7 mouse cellular contexts compared by ENCODE assay signal in the genomic region with DNA sequence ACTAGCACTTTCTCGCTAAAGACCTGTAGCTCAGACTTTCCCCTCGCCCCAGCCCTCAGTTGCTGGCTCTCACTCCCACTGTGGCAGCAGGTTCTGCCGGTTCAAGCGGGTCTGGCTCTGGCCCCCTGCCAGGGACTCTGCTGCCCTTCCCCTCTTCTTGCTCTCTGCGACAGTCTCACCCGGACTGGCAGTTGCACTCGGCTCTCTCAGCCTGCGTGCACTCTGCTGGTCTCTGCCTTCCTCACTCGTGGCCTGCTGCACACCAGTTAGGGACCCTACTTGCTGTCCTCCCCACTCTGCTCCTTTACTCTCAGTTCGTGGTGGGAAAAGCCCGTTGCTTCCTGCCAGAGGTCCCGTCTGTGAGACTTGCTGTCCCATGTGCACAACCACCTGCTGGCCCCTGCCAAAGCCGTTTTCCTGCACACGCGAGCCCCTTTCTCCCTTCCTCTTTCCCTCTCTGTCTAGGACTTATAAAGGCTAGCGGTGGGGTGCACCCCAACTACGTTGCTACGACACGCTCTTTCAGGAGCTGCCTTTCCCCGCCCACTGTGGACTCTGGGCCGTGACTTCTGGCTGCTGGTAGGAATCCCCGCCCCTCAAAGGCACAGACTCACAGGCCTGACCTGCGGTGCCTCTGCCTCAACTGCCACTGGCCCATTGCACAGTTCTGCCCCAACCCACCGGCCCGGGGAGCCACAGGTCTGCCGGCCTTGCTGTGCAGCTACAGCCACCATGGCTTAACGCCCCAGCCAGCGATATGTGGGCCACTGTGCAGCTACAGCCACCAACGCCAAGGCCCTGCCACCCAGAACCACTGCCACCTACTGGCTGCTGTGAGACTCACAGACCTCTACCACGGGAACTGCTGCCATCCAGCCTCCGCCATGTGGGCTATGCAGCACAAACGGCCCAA. TPM values are rescaled to one million over a fixed set of nuclear protein-coding genes. Genes with fewer than 3 reads are reported as not detected.
A peak's percentile ranks its signal among the peaks of the same experiment; 100 is the strongest.
DNase-seq lines count a peak whose midpoint lies in the region; ATAC-seq and TF ChIP-seq lines count a peak whose summit lies in the region.

No protein-coding gene starts in this region.

- WGBS in embryonic facial prominence, embryonic 13.5 days, result under 1% methylated on average over 32 of the region's 32 CpGs
- 1% methylated on average over 32 of the region's 32 CpGs for WGBS in kidney, adult 2 months
- 1% methylated on average over 32 of the region's 32 CpGs for WGBS in limb, embryonic 11.5 days
- under 1% methylated on average over 32 of the region's 32 CpGs for WGBS in midbrain, embryonic 13.5 days
- under 1% methylated on average over 32 of the region's 32 CpGs for WGBS in small intestine, adult 2 months

- peak; percentile 77 for TF ChIP-seq POLR2A in kidney, adult 2 months (IDR thresholded peaks at IDR 0.05; ENCODE audit: low read depth, low read length)
- TF ChIP-seq POLR2A in small intestine, adult 2 months (IDR thresholded peaks at IDR 0.05; ENCODE audit: low read depth, low read length), result no peak

- H3K27ac ChIP-seq in embryonic facial prominence, embryonic 13.5 days, result peak overlapping the region; percentile 74
- H3K27ac ChIP-seq in kidney, adult 2 months (ENCODE audit: insufficient read depth, low read depth, low read length), result peak overlapping the region; percentile 98
- 0 out of 2 replicates have a peak overlapping the region, but pooled peaks have one; percentile 45 for H3K27ac ChIP-seq in limb, embryonic 11.5 days (replicated peaks; ENCODE audit: low read depth, low read length)
- H3K27ac ChIP-seq in midbrain, embryonic 13.5 days, result no peak overlapping the region
- peak overlapping the region; percentile 66 for H3K27ac ChIP-seq in small intestine, adult 2 months (ENCODE audit: insufficient read depth, low read depth, low read length)

- peaks cover 9% of the 10 kb centered on the region for H3K36me3 ChIP-seq in embryonic facial prominence, embryonic 13.5 days
- H3K36me3 ChIP-seq in kidney, adult 2 months (ENCODE audit: control insufficient read depth, insufficient read depth, low read length), result no peaks in the 10 kb centered on the region
- no peaks in the 10 kb centered on the region for H3K36me3 ChIP-seq in limb, embryonic 11.5 days (ENCODE audit: control insufficient read depth, insufficient read depth, low read length)
- H3K36me3 ChIP-seq in midbrain, embryonic 13.5 days, result 0 out of 2 replicates have a peak, but pooled peaks cover 4% of the 10 kb centered on the region
- H3K36me3 ChIP-seq in small intestine, adult 2 months (ENCODE audit: control insufficient read depth, insufficient read depth, low read length), result peaks cover 7% of the 10 kb centered on the region

- DNase-seq in adrenal gland, postnatal 36 days, result peak; percentile 88 to 91
- DNase-seq in heart, adult 18-20 months, result peak; percentile 89 to 93
- peak; percentile 97 for DNase-seq in kidney, adult 2 months
- DNase-seq in limb, embryonic 11.5 days (ENCODE audit: low spot score), result peak; percentile 93

- no peaks in the 10 kb centered on the region for H3K27me3 ChIP-seq in embryonic facial prominence, embryonic 13.5 days
- H3K27me3 ChIP-seq in kidney, adult 2 months (replicated peaks; ENCODE audit: control insufficient read depth, insufficient read depth, low read length), result no peaks in the 10 kb centered on the region
- no peaks in the 10 kb centered on the region for H3K27me3 ChIP-seq in limb, embryonic 11.5 days (ENCODE audit: control insufficient read depth, insufficient read depth, low read length)
- no peaks in the 10 kb centered on the region for H3K27me3 ChIP-seq in midbrain, embryonic 13.5 days
- H3K27me3 ChIP-seq in small intestine, adult 2 months (ENCODE audit: control insufficient read depth, insufficient read depth, low read length), result no peaks in the 10 kb centered on the region

- H3K9me3 ChIP-seq in embryonic facial prominence, embryonic 13.5 days, result no peaks in the 10 kb centered on the region
- H3K9me3 ChIP-seq in limb, embryonic 11.5 days (ENCODE audit: control insufficient read depth, low read length), result no peaks in the 10 kb centered on the region
- H3K9me3 ChIP-seq in midbrain, embryonic 13.5 days, result no peaks in the 10 kb centered on the region

- peak overlapping the region; percentile 75 for H3K9ac ChIP-seq in embryonic facial prominence, embryonic 13.5 days
- peak overlapping the region; percentile 53 for H3K9ac ChIP-seq in limb, embryonic 11.5 days (ENCODE audit: low read length)
- H3K9ac ChIP-seq in midbrain, embryonic 13.5 days (replicated peaks), result peak overlapping the region; percentile 54

- TF ChIP-seq CTCF in kidney, adult 2 months (conservative IDR thresholded peaks at IDR 0.05; ENCODE audit: insufficient read depth, insufficient read length, low read depth, low read length), result peak; percentile 92
- peak; percentile 95 for TF ChIP-seq CTCF in small intestine, adult 2 months (IDR thresholded peaks at IDR 0.05; ENCODE audit: extremely low read depth, insufficient read length, insufficient replicate concordance, low read depth, low read length)

- ATAC-seq in embryonic facial prominence, embryonic 13.5 days (ENCODE audit: insufficient number of reproducible peaks, insufficient read depth, low FRiP score, low TSS enrichment, low read depth), result peak; percentile 89
- ATAC-seq in limb, embryonic 11.5 days (ENCODE audit: insufficient number of reproducible peaks, low FRiP score, low TSS enrichment, low read depth), result peak; percentile 91
- ATAC-seq in midbrain, embryonic 13.5 days, result peak; percentile 96

- H3K4me2 ChIP-seq in embryonic facial prominence, embryonic 13.5 days, result peak overlapping the region; percentile 90
- H3K4me2 ChIP-seq in limb, embryonic 11.5 days (ENCODE audit: low read depth, severe bottlenecking), result peak overlapping the region; percentile 81
- peak overlapping the region; percentile 79 for H3K4me2 ChIP-seq in midbrain, embryonic 13.5 days (replicated peaks)

- peaks cover 9% of the 10 kb centered on the region for H3K4me1 ChIP-seq in embryonic facial prominence, embryonic 13.5 days
- H3K4me1 ChIP-seq in kidney, adult 2 months (ENCODE audit: control insufficient read depth, insufficient read depth, low read length), result peaks cover 12% of the 10 kb centered on the region
- peaks cover 5% of the 10 kb centered on the region; the same call in 1 of the 2 replicates for H3K4me1 ChIP-seq in limb, embryonic 11.5 days (ENCODE audit: control insufficient read depth, insufficient read depth, low read length)
- H3K4me1 ChIP-seq in midbrain, embryonic 13.5 days (replicated peaks), result peaks cover 11% of the 10 kb centered on the region
- H3K4me1 ChIP-seq in small intestine, adult 2 months (ENCODE audit: control insufficient read depth, insufficient read depth, insufficient read length, low read length), result no peaks in the 10 kb centered on the region

- H3K4me3 ChIP-seq in embryonic facial prominence, embryonic 13.5 days, result peak overlapping the region; percentile 56
- peak overlapping the region; percentile 68 for H3K4me3 ChIP-seq in kidney, adult 2 months (ENCODE audit: insufficient read depth, low read depth, low read length)
- H3K4me3 ChIP-seq in limb, embryonic 11.5 days (ENCODE audit: low read depth, low read length), result peak overlapping the region; percentile 42
- H3K4me3 ChIP-seq in midbrain, embryonic 13.5 days (replicated peaks), result peak overlapping the region; percentile 44
- peak overlapping the region; percentile 75 for H3K4me3 ChIP-seq in small intestine, adult 2 months (ENCODE audit: low read depth, low read length)

RNA-seq across cellular contexts. Expression of gene Zfp810, which starts 20.3 kb away (rescaled TPM):
- 1 to 10 TPM; 5.3 to 8.3 TPM for total RNA-seq in adrenal gland, postnatal 36 days (2021)
- polyA plus RNA-seq in embryonic facial prominence, embryonic 13.5 days (2015; fragmentation: Nextera tagmentation; extraction: Ambion mirVana), result 30.1 and 31.3 TPM in 2 replicates
- 1 to 10 TPM; 4.7 to 5.5 TPM for total RNA-seq in heart, adult 18-20 months (2021)
- polyA plus RNA-seq in kidney, adult 2 months (2012; rRNA removed), result 12.7 and 13.3 TPM in 2 replicates
- 30.8 and 36.4 TPM in 2 replicates for polyA plus RNA-seq in limb, embryonic 11.5 days (2014; fragmentation: Nextera tagmentation; extraction: Ambion mirVana)
- 39.9 and 43.3 TPM in 2 replicates for polyA plus RNA-seq in midbrain, embryonic 13.5 days (2015; fragmentation: Nextera tagmentation; extraction: Ambion mirVana)
- polyA plus RNA-seq in small intestine, adult 2 months (2012; rRNA removed), result 1.7 and 2.6 TPM in 2 replicates
